Mouse (Mus musculus): ENCODE measurements around the gene Gtf2f2. TPM values are rescaled to one million over a fixed set of nuclear protein-coding genes. Genes with fewer than 3 reads are reported as not detected.

The Gtf2f2 gene
- total and polyA plus RNA-seq, 3 experiments = 44.8 to 118 (median 90.6) TPM

DNA sequence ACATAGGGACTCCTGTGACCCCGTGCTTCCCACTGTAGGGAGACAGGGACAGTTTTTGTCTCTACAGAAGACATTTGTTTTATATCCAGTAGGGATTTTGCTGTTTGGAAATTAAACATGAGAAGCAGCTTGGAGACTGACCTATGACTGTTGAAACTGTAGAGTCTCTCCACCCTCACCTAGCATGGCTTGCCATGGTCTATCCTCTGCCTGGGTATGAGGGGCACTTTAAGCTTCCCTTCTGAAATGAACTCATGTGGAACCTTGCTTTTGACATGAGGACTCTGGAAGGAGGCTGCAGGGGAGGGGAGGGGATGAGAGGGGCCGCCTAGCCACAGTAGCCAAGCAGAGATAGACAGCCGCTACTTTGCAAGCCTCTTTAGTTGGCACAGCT is 33.5 kb upstream of the Gtf2f2 start:
- Histone ChIP-seq H3K9me3 (replicated peaks; ENCODE audit: low read length) (no peaks in the 10 kb centered on the region), H3K4me3 (replicated peaks in 1 of 3; ENCODE audit: low read depth in 2 of 3, low read length in 2 of 3, poor library complexity in 1 of 3) (no peak overlapping the region), H3K4me2 (ENCODE audit: insufficient read depth, low read depth, poor library complexity, severe bottlenecking) (peak overlapping the region; percentile 5), H3K4me1 (ENCODE audit: control insufficient read depth in 1 of 2, insufficient read depth in 2 of 2) (peaks cover 9 to 21% of the 10 kb centered on the region in 2 experiments; a peak in 3 of 4 replicates), H3K27me3 (replicated peaks) (peaks cover 2% of the 10 kb centered on the region), H3K9ac (ENCODE audit: insufficient read depth, low read depth) (no peak overlapping the region), H3K79me2 (replicated peaks; ENCODE audit: control insufficient read depth, extremely low read depth, insufficient read depth, poor library complexity, severe bottlenecking) (no peaks in the 10 kb centered on the region), H3K36me3 (replicated peaks in 1 of 2; ENCODE audit: control insufficient read depth in 1 of 2, insufficient read depth in 1 of 2, low read length in 1 of 2) (no peaks in the 10 kb centered on the region), H3K27ac (ENCODE audit: insufficient read depth, low read depth) (no peak overlapping the region)
- no peak for DNase-seq (ENCODE audit: extremely low read depth)
- in situ Hi-C loops (cut with MboI; ENCODE audit: low pct_ligation_motif_present, low pct_unique_long_range_greater_than_20kb, low sequenced_read_pairs) (no loop called here), dilution Hi-C loops (cut with MboI; ENCODE audit: extremely low pct_ligation_motif_present, extremely low pct_unique_long_range_greater_than_20kb, low sequenced_read_pairs) (no loop called here)
- TF ChIP-seq CHD2 (IDR thresholded peaks at IDR 0.05; ENCODE audit: low read length) (no peak), POLR2AphosphoS2 (IDR thresholded peaks at IDR 0.05; ENCODE audit: low read depth, low read length) (no peak), MYC (IDR thresholded peaks at IDR 0.05; ENCODE audit: low read depth, low read length) (no peak), E2F4 (IDR thresholded peaks at IDR 0.05; ENCODE audit: insufficient replicate concordance, low read depth, low read length) (no peak), GABPA (IDR thresholded peaks at IDR 0.05; ENCODE audit: insufficient replicate concordance, low read depth, low read length) (no peak), RCOR1 (conservative IDR thresholded peaks at IDR 0.05; ENCODE audit: low read depth, low read length) (no peak), EP300 (IDR thresholded peaks at IDR 0.05; ENCODE audit: low read length) (no peak), ZKSCAN1 (IDR thresholded peaks at IDR 0.05; ENCODE audit: borderline replicate concordance, low read depth, low read length) (no peak), NELFE (IDR thresholded peaks at IDR 0.05; ENCODE audit: low read depth, low read length) (no peak), KAT2A (IDR thresholded peaks at IDR 0.05; ENCODE audit: insufficient replicate concordance, low read length) (no peak), MAZ (IDR thresholded peaks at IDR 0.05; ENCODE audit: low read depth, low read length) (no peak), SIN3A (IDR thresholded peaks at IDR 0.05; ENCODE audit: low read length) (no peak), CTCF (conservative IDR thresholded peaks at IDR 0.05 in 1 of 2, IDR thresholded peaks at IDR 0.05 in 1 of 2; ENCODE audit: low read depth in 2 of 2, low read length in 2 of 2) (no peak), TCF12 (IDR thresholded peaks at IDR 0.05; ENCODE audit: low read depth, low read length) (no peak)

DNA sequence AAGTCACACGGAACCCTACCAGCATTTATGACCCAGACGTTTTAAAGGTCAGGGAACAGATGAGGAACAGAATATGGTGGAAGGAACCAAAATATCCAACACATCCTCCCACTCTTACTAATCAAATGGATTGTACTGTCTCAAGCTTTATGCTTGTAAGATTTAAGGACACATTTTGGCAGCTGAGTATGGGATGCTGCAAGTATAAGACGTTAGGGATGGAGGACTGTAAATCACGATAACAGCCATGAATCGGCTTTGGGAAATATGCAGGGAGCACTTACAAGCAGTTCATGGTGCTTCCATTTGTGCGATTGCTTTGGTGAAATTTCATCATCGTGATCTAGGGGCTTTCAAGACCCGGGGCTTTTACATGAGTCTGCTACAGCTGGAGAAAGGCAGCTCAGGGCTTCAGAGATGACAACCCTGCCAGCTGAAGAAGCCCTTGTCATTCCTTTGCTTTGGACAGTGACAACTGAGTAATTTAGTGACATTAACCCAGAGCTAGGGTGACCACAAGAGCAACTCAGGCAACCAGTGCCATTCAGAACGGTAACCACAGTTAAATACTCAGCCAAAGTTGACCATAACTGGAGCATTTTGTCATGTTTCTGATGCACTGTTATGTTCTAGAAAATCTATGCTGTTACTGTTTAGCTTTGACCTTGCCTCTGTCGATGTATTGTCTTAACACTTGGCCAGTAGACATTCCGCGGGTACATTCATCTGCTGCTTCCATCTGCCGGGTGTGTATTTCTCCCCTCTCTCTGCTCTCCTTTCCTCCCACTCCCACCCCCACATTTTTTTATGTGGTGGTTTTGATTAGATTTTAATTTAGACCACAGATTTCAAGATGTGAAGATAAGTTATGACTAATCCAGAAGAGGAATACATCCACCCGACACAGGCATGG is 32.8 kb upstream of the Gtf2f2 start:
- peak; percentile 61 for DNase-seq (ENCODE audit: extremely low read depth)
- Histone ChIP-seq H3K9me3 (replicated peaks; ENCODE audit: low read length) (no peaks in the 10 kb centered on the region), H3K4me3 (replicated peaks in 1 of 3; ENCODE audit: low read depth in 2 of 3, low read length in 2 of 3, poor library complexity in 1 of 3) (no peak overlapping the region), H3K27ac (ENCODE audit: insufficient read depth, low read depth) (no peak overlapping the region), H3K79me2 (replicated peaks; ENCODE audit: control insufficient read depth, extremely low read depth, insufficient read depth, poor library complexity, severe bottlenecking) (no peaks in the 10 kb centered on the region), H3K4me1 (ENCODE audit: control insufficient read depth in 1 of 2, insufficient read depth in 2 of 2) (peaks cover 9 to 21% of the 10 kb centered on the region in 2 experiments; a peak in 3 of 4 replicates), H3K36me3 (replicated peaks in 1 of 2; ENCODE audit: control insufficient read depth in 1 of 2, insufficient read depth in 1 of 2, low read length in 1 of 2) (no peaks in the 10 kb centered on the region), H3K27me3 (replicated peaks) (peaks cover 2% of the 10 kb centered on the region), H3K4me2 (ENCODE audit: insufficient read depth, low read depth, poor library complexity, severe bottlenecking) (peak overlapping the region; percentile 35), H3K9ac (ENCODE audit: insufficient read depth, low read depth) (no peak overlapping the region)
- in situ Hi-C loops (cut with MboI; ENCODE audit: low pct_ligation_motif_present, low pct_unique_long_range_greater_than_20kb, low sequenced_read_pairs) = no loop called here
- dilution Hi-C loops (cut with MboI; ENCODE audit: extremely low pct_ligation_motif_present, extremely low pct_unique_long_range_greater_than_20kb, low sequenced_read_pairs) = no loop called here
- TF ChIP-seq MAX (IDR thresholded peaks at IDR 0.05; ENCODE audit: low read length) = no peak; the same call in 1 of the 2 replicates
- no peak for TF ChIP-seq ZNF384 (IDR thresholded peaks at IDR 0.05; ENCODE audit: low read depth, low read length)
- no peak for TF ChIP-seq TBP (conservative IDR thresholded peaks at IDR 0.05; ENCODE audit: low read depth, low read length)
- TF ChIP-seq IRF4 (IDR thresholded peaks at IDR 0.05; ENCODE audit: low read depth, low read length) = peak; percentile 92
- TF ChIP-seq ETS1 (conservative IDR thresholded peaks at IDR 0.05; ENCODE audit: low read depth, low read length) = peak; percentile 90
- TF ChIP-seq MAFK (IDR thresholded peaks at IDR 0.05; ENCODE audit: insufficient replicate concordance, low read length) = peak; percentile 84
- no peak for TF ChIP-seq E2F4 (IDR thresholded peaks at IDR 0.05; ENCODE audit: insufficient replicate concordance, low read depth, low read length)
- no peak for TF ChIP-seq USF2 (conservative IDR thresholded peaks at IDR 0.05; ENCODE audit: low read depth, low read length)
- peak; percentile 82; the same call in 1 of the 2 replicates for TF ChIP-seq RCOR1 (conservative IDR thresholded peaks at IDR 0.05; ENCODE audit: low read depth, low read length)
- no peak for TF ChIP-seq CTCF (conservative IDR thresholded peaks at IDR 0.05 in 1 of 2, IDR thresholded peaks at IDR 0.05 in 1 of 2; ENCODE audit: low read depth in 2 of 2, low read length in 2 of 2)
- TF ChIP-seq SIN3A (IDR thresholded peaks at IDR 0.05; ENCODE audit: low read length) = peak; percentile 88
- no peak for TF ChIP-seq MAZ (IDR thresholded peaks at IDR 0.05; ENCODE audit: low read depth, low read length)
- no peak for TF ChIP-seq ZMIZ1 (IDR thresholded peaks at IDR 0.05; ENCODE audit: low read depth, low read length)
- TF ChIP-seq BHLHE40 (IDR thresholded peaks at IDR 0.05; ENCODE audit: low read depth, low read length) = peak; percentile 84
- TF ChIP-seq TCF12 (IDR thresholded peaks at IDR 0.05; ENCODE audit: low read depth, low read length) = peak; percentile 68
- TF ChIP-seq CHD1 (IDR thresholded peaks at IDR 0.05; ENCODE audit: low read depth, low read length) = no peak
- peak; percentile 93 for TF ChIP-seq EP300 (IDR thresholded peaks at IDR 0.05; ENCODE audit: low read length)
- peak; percentile 59; the same call in 1 of the 2 replicates for TF ChIP-seq MEF2A (IDR thresholded peaks at IDR 0.05; ENCODE audit: borderline replicate concordance, low read depth, low read length)
- no peak for TF ChIP-seq CHD2 (IDR thresholded peaks at IDR 0.05; ENCODE audit: low read length)
- no peak for TF ChIP-seq ZKSCAN1 (IDR thresholded peaks at IDR 0.05; ENCODE audit: borderline replicate concordance, low read depth, low read length)
- peak; percentile 87 for TF ChIP-seq JUND (conservative IDR thresholded peaks at IDR 0.05; ENCODE audit: low read depth, low read length)
- TF ChIP-seq JUN (IDR thresholded peaks at IDR 0.05; ENCODE audit: insufficient read depth, low read depth, low read length) = peak; percentile 72
- TF ChIP-seq USF1 (IDR thresholded peaks at IDR 0.05; ENCODE audit: low read depth, low read length) = no peak
- TF ChIP-seq GABPA (IDR thresholded peaks at IDR 0.05; ENCODE audit: insufficient replicate concordance, low read depth, low read length) = no peak
